Mouse (Mus musculus) embryo, embryonic 11 days (tissue): ENCODE data around the gene Lars2.
"Not testable (repeated sequence)": the region's sequence is repeated elsewhere in the genome, so short reads cannot be mapped to it uniquely, and the experiment has no call there.

Experiments used
- DNase-seq: peaks from one replicate; pipeline ENCODE4 v3.0.0-alpha.2; 2015

The Lars2 gene

DNA sequence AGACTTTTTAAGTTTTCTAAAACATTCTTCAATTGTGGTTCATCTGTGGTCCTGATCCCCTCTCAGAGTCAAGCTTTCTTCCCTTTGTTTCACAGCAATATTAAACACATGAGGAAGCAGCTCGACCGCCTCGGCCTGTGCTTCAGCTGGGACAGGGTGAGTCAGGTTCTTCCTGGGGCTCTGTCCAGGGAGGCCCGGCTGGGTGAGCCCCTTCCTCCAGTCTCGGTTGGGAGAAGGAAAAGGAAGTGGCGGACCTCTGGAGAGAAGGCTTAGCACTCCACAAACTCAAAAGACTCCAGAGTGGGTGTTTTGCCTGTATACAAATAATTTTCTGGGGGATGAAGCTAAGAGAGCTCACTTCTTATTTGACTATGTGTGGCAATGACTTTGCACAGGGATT is 28.1 kb downstream of the Lars2 start:
- no peak for DNase-seq

DNA sequence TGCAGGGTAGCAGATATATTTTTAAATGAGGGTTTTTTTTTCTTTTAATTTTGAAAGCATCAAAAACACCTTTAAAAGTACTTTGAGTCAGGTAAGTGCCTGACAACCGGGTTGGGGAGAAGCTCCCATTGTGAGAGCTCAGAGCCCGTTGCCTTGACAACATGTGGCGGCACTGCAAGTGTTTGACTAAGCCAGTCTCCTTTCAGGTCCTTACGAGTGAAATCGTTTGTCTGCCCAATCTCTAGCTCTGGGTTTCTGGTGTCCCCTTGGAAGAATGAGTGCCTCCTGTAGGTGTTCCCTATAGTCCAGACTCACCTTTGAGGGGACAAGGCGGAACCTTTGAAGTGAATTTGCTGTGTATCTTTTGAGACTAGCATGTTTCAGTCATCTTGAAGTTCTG is 31.0 kb downstream of the Lars2 start:
- peak; percentile 36 for DNase-seq

GRCm38 (mm10) chr9:123402215-123402614 is 35.5 kb downstream of the Lars2 start:
- no peak for DNase-seq

DNA sequence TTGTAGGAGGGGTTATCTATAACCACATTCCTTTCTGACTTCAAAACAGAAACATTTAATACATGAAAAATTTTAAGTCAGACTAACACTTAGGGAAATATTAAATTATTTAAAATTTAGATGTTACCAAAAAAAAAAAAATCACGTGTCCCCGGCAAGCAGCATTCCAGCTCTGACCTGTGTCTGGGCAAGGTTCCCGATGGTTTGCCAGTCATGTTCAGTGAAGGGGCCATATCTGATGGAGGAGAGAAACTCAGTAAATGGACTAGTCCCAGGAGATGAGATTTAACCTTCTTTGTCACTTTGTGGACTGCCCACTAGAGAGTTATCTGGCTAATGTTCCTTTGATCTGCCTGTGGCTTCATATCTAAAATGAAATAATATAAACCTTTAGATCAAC is 36.3 kb downstream of the Lars2 start:
- DNase-seq: no peak

DNA sequence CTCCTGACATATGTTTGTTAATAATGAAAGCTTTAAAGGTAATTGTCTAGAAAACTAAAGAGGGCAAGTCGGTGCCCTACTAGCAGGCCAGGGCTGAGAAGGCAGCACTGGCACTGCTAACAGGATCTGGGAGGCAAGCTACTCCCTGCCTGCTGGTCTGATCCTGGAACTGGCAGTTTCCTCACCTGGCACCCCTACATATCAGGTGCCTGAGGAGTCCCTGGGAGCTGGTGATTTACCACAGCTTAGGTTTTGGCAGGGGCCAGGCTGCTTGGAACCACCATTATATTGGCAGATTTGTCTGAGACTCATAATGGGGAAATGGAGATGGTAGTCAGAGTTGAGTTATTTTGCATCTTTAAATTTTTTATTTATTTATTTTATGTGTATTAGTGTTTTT is 38.5 kb downstream of the Lars2 start:
- no peak for DNase-seq

DNA sequence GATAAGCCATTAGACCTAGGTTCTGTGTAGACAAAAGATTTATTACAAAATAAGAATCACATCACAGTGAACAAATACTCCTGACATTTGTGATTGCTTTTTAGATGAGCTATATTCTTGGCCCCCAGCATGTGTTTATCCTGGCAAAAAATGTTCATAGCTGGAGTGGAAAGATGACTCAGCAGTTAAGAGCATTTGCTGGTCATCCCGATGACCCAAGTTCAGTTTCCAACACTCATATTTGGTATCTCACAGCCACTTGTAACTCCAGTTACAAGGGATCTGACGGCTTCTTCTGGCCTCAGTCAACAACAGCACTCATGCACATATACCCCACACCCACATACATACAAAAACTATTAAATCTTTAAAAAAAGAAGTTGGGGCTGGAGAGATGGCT is 42.0 kb downstream of the Lars2 start:
- no peak for DNase-seq

- DNase-seq: no peak
These were observed 63.1 kb downstream of the Lars2 start for GRCm38 (mm10) chr9:123429863-123430262.

DNA sequence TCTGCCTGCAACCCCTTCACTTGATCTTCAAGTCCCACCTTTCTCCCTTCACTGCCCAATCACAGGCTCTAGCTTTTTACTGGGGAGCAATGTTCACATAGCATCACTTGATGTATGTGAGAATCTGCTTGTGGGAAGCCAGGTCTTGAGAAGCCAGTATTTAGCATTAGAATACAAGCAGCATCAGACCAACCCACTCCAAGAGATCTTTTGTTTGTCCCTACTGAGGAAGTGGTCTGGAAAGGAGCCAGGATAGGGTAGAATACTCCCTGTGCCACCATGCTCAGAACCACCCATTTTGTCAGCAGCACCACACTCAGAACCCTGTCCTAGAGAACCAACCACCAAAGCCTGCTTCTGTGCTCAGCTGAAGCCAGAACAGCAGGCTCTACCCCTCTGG is 64.2 kb downstream of the Lars2 start:
- no peak for DNase-seq

DNA sequence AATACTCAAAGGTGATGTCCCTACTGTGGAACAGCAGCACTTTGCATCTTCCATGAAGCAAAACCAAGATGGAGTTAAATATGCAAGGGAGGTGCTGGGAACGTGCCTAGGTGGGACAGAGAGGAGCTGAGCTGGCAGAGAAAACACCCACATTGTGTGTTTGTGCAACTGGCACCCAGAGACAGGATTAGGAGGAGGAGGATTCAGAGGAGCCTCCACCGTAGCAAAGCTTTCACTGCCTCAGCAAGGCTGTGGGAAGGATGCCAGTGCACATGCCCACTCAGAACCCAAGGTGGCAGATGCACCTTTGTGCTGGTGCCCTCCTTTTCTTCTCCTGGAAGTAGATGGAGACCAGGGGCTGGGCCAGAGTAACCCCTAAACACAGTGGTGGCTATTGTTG is 71.5 kb downstream of the Lars2 start:
- no peak for DNase-seq

DNA sequence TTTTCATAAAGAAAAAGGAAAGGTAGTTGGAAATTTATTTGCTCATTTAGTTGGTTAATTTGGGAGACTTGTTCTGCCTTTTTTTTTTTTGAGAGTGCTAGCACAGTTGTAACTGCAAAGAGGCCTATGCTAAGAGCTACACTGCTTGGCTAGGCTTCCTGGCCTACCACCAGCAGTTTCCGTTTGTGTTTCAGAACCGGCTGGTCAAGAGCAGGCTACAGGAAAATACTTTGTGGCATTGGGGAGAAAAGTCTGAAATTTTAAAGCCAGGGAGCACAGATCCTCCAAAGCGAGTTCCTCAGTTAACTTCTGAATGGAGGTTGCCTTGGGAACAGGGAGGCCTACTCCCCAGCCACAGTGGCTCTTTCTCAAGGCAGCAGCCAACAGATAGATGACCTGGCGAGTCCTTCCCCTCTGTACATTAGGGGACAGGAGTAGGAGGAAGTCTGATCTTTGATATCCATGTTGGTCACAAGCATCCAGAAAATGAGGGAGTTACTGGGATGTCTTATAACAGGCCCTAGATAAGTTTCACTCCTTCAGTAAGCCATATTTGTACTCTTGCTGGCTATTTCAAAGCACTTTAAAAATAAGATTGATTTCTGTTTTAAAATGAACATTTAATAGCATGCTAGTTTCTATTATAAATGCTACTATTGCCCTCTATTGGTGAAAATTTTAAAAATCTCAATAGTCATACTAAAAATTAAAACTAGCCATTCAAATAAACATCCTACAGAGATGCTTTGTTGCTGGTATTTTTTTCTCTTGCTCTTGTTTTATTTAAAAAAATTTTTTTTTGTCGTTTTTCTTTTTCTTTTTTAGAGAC is 73.7 kb downstream of the Lars2 start:
- DNase-seq: peak; percentile 10

- not testable (repeated sequence) for DNase-seq
These were observed 80.4 kb downstream of the Lars2 start for GRCm38 (mm10) chr9:123447101-123447500.

GRCm38 (mm10) chr9:123448594-123448993 is 81.9 kb downstream of the Lars2 start:
- DNase-seq: no peak

DNA sequence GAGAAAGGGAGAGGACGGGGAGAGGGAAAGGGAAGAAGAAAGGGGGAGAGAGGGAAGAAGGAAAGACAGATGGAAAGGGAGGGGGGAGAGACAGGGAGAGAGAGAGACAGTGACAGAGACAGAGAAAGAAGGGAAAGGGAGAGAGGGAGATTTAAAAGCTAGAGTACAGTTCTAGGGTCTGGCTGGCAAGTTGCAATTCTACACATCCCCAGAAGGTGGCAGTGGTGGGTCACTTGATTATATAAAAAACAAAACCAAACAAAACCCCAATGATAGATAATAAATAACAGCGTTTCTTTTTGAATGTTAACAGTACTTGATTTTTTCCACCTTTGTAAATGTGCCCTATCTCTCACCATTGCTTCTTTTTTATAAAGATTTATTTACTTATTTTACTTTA is 83.4 kb downstream of the Lars2 start:
- peak; percentile 46 for DNase-seq

GRCm38 (mm10) chr9:123451772-123452171 is 85.0 kb downstream of the Lars2 start:
- no peak for DNase-seq

GRCm38 (mm10) chr9:123456634-123457602 is 90.2 kb downstream of the Lars2 start:
- DNase-seq: no peak

DNA sequence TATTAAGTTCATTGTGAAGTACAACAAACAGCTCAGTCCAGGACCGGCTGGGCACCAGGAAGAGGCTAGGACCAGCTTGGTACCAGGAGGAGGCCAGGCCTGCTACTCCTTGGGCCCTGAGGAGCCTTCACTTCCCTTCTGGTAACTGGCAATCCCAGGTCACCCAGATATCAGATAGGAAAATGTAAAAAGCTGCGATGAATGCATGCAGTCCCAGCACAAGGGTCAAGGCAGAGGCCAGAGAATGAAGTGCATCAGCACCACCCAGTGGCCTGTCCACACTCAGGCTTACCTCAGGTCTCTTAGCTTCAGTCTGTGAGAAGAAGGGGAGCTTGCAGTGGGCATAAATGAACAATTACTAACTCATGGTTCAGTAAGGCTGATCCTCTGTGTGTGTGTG is 90.9 kb downstream of the Lars2 start:
- DNase-seq: peak; percentile 38

DNA sequence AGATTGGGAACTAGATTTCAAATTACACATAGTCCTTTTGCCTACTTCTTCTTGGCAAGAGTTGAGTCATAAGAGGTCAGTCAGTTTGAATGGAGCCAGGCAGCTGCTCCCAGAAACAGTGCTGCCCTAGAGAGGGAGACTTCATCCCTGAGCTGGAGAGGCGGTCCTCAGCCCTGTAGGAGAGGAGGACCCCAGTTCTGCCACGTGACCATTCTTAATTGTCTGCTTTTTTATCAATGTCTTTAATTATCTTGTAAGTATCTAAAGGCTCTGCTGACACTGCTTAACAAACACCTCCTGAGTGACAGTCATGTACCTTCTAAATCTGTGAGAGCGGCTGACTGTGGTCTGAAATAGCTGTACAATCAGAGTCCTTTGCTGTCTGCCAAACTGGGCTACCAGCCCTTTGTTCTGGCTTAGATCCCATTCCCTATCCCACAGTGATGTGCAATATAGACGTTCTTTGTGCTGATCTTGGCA is 100.5 kb downstream of the Lars2 start:
- no peak for DNase-seq

DNA sequence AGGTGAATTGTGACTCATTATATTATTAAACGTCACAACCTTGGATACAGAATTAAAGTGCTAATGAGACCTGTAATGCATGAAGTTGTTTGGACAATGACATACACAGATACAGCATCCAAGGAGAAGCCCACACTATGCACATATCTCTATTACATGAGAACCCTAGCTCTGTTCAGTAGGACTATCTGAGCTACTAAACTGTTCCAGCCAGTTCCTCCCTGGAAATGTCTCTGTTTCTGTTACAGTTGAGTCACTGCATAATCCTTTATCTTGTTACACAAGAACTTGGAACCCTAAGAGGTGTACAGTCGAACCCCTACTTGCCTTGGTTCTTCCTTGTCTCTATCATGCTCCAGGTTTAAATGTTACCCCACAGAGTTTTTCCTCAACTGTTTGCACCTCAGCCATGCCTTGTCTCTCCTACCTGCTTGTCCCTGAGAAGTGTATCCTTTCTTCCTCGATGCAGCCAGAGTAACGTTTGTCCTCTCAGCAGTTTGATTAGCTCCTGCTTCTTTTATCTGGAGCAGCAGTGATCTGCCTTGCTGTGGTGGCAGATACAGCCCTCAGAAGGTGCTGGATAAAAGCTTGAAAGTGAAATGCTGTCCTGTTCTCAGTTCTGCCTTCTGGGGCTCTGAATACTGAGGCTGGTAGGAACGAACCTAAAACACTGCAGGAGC is 101.8 kb downstream of the Lars2 start:
- DNase-seq: no peak

GRCm38 (mm10) chr9:123469087-123469486 is 102.4 kb downstream of the Lars2 start:
- no peak for DNase-seq

- no peak for DNase-seq
These were observed 106.7 kb downstream of the Lars2 start for GRCm38 (mm10) chr9:123473377-123473776.

GRCm38 (mm10) chr9:123475569-123475968 is 108.8 kb downstream of the Lars2 start:
- DNase-seq: no peak

GRCm38 (mm10) chr9:123478031-123478585 is 111.4 kb downstream of the Lars2 start:
- no peak for DNase-seq
